Mouse (Mus musculus) G1E (cell line): ENCODE measurements around the gene Tssc4.

ENCODE experiments used
- CTCF ChIP-seq: IDR thresholded peaks from 2 replicates; pipeline ENCODE4 v1.5.1; 2012; ENCODE audit warnings: low read depth, low read length, inconsistent platforms, mixed read lengths
- GATA1 ChIP-seq: IDR thresholded peaks from 2 replicates; pipeline ENCODE4 v1.6.1; 2012; ENCODE audit warnings: borderline replicate concordance, low read length, inconsistent platforms, mixed read lengths
- GATA2 ChIP-seq: IDR thresholded peaks from 2 replicates; pipeline ENCODE4 v1.6.1; 2012; ENCODE audit warnings: low read depth, low read length, inconsistent platforms, borderline replicate concordance
- POLR2AphosphoS5 ChIP-seq: IDR thresholded peaks from 2 replicates; pipeline ENCODE4 v1.6.1; 2012; ENCODE audit warnings: low read depth, low read length, inconsistent platforms; ENCODE audit not compliant: insufficient replicate concordance
- TAL1 ChIP-seq: conservative IDR thresholded peaks from 2 replicates; pipeline ENCODE4 v1.6.1; 2012; ENCODE audit warnings: low read depth, low read length, inconsistent platforms, mixed read lengths

DNA sequence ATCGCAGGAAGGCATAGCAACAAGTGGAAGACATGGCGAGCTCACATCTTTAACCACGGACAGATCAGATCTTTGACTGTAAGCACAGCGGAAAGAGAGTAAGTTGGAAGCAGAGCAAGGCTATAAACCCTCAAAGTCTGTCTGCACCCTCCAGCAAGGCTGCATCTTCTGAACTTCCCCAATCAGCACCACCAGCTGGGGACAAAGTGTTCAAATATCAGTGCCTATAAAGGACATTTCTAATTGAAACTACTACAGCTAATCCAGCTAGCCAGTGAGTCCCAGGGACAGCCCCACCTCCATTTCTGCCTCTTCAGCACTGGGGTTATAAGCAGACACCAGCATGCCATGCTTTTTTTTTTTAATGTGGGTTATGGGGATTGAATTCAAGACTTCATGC is 31.7 kb upstream of the Tssc4 start:
- TF ChIP-seq CTCF (no peak), TAL1 (no peak), GATA1 (no peak), POLR2AphosphoS5 (no peak), GATA2 (no peak)
